Mouse (Mus musculus): ENCODE measurements around the gene Bud23. TPM values are rescaled to one million over a fixed set of nuclear protein-coding genes. Genes with fewer than 3 reads are reported as not detected.

Bud23 gene
- polyA plus RNA-seq, 1 experiment from 2014 or later: 103 TPM

Other genes starting within 250 kb of the Bud23 start
- gene Tmem270, start 158.2 kb downstream of the Bud23 start, polyA plus RNA-seq (2015; fragmentation: Nextera tagmentation; extraction: Ambion mirVana): not detected in 2 replicates
- 0.26 and 0.35 TPM in 2 replicates for gene Cldn13, start 149.4 kb downstream of the Bud23 start, polyA plus RNA-seq (2015; fragmentation: Nextera tagmentation; extraction: Ambion mirVana)
- gene Mettl27, start 132.6 kb downstream of the Bud23 start, polyA plus RNA-seq (2015; fragmentation: Nextera tagmentation; extraction: Ambion mirVana): 7.5 and 7.7 TPM in 2 replicates
- gene Cldn4, start 118.0 kb downstream of the Bud23 start, polyA plus RNA-seq (2015; fragmentation: Nextera tagmentation; extraction: Ambion mirVana): not detected in 2 replicates
- gene Cldn3, start 78.7 kb downstream of the Bud23 start, polyA plus RNA-seq (2015; fragmentation: Nextera tagmentation; extraction: Ambion mirVana): 1.7 and 1.8 TPM in 2 replicates
- 50.7 and 51.2 TPM in 2 replicates for gene Abhd11, start 55.8 kb downstream of the Bud23 start, polyA plus RNA-seq (2015; fragmentation: Nextera tagmentation; extraction: Ambion mirVana)
- 63.4 and 69.7 TPM in 2 replicates for gene Stx1a, start 41.5 kb downstream of the Bud23 start, polyA plus RNA-seq (2015; fragmentation: Nextera tagmentation; extraction: Ambion mirVana)
- gene Dnajc30, start 757 bp downstream of the Bud23 start, polyA plus RNA-seq (2015; fragmentation: Nextera tagmentation; extraction: Ambion mirVana): 40.4 and 41.3 TPM in 2 replicates
- 24.0 and 32.1 TPM in 2 replicates for gene Vps37d, start 13.3 kb upstream of the Bud23 start, polyA plus RNA-seq (2015; fragmentation: Nextera tagmentation; extraction: Ambion mirVana)
- gene Mlxipl, start 24.9 kb upstream of the Bud23 start, polyA plus RNA-seq (2015; fragmentation: Nextera tagmentation; extraction: Ambion mirVana): 1.2 and 1.6 TPM in 2 replicates
- gene Tbl2, start 84.7 kb upstream of the Bud23 start, polyA plus RNA-seq (2015; fragmentation: Nextera tagmentation; extraction: Ambion mirVana): 13.7 and 14.3 TPM in 2 replicates
- gene Bcl7b, start 103.3 kb upstream of the Bud23 start, polyA plus RNA-seq (2015; fragmentation: Nextera tagmentation; extraction: Ambion mirVana): 49.6 and 51.2 TPM in 2 replicates
- 40.0 and 44.3 TPM in 2 replicates for gene Baz1b, start 122.3 kb upstream of the Bud23 start, polyA plus RNA-seq (2015; fragmentation: Nextera tagmentation; extraction: Ambion mirVana)
- 11.3 and 12.2 TPM in 2 replicates for gene Fzd9, start 186.3 kb upstream of the Bud23 start, polyA plus RNA-seq (2015; fragmentation: Nextera tagmentation; extraction: Ambion mirVana)

All from midbrain, embryonic 13.5 days (tissue).